Mouse (Mus musculus): ENCODE data around the gene Cemip2. TPM values are rescaled to one million over a fixed set of nuclear protein-coding genes. Genes with fewer than 3 reads are reported as not detected.

Gene Cemip2
- polyA plus RNA-seq (2012; rRNA removed): 0.58 TPM in 2 replicates

GRCm38 (mm10) chr19:21778147-21778917 lies at the start of gene Cemip2:
TSS of gene Cemip2 (plus strand) at chr19:21778342.
- H3K4me3 ChIP-seq (ENCODE audit: control insufficient read depth, low read depth, low read length): peak within 1 kb of the TSS; percentile 86
- no peaks in the 10 kb centered on the region for H3K36me3 ChIP-seq (ENCODE audit: control insufficient read depth, insufficient read depth, low read length)
- no peak within 1 kb of the TSS for H3K27ac ChIP-seq (ENCODE audit: control insufficient read depth, insufficient read depth, low read depth, low read length)
- H3K27me3 ChIP-seq (ENCODE audit: control insufficient read depth, insufficient read depth, low read length): no peaks in the 10 kb centered on the region
- H3K4me1 ChIP-seq (ENCODE audit: control insufficient read depth, insufficient read depth, low read length): peaks cover 11% of the 10 kb centered on the region
- TF ChIP-seq CTCF (IDR thresholded peaks at IDR 0.05; ENCODE audit: control insufficient read depth, insufficient read depth, insufficient replicate concordance, low read depth, low read length) (peak; percentile 15; the same call in 1 of the 2 replicates), POLR2A (IDR thresholded peaks at IDR 0.05; ENCODE audit: control insufficient read depth, low read depth, low read length) (peak; percentile 37; the same call in 1 of the 2 replicates)

DNA sequence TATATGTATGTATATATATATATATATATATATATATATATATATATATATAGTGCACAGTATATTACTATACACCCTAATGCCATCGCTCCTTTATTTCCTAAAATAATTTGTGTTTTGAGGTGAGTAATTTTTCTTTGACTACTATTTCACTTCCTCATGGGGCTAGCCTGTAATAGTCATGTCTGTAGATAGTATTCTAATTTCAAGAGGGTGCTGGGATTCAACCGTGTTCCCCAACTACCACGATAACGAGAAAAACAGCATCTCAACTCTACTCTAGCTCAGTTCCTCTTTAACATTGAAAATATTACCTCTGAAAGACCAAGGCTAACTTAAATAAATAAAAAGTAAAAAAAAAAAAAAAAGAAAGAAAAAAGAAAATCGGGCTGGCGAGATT lies 49.8 kb upstream of the Cemip2 start:
- no peak overlapping the region for H3K4me3 ChIP-seq (ENCODE audit: control insufficient read depth, low read depth, low read length)
- TF ChIP-seq CTCF (IDR thresholded peaks at IDR 0.05; ENCODE audit: control insufficient read depth, insufficient read depth, insufficient replicate concordance, low read depth, low read length) (no peak), POLR2A (IDR thresholded peaks at IDR 0.05; ENCODE audit: control insufficient read depth, low read depth, low read length) (no peak)
- no peak overlapping the region for H3K27ac ChIP-seq (ENCODE audit: control insufficient read depth, insufficient read depth, low read depth, low read length)
- H3K4me1 ChIP-seq (ENCODE audit: control insufficient read depth, insufficient read depth, low read length): 0 out of 2 replicates have a peak, but pooled peaks cover 3% of the 10 kb centered on the region
- no peaks in the 10 kb centered on the region for H3K27me3 ChIP-seq (ENCODE audit: control insufficient read depth, insufficient read depth, low read length)
- H3K36me3 ChIP-seq (ENCODE audit: control insufficient read depth, insufficient read depth, low read length): no peaks in the 10 kb centered on the region

- no peaks in the 10 kb centered on the region for H3K4me1 ChIP-seq (ENCODE audit: control insufficient read depth, insufficient read depth, low read length)
- H3K36me3 ChIP-seq (ENCODE audit: control insufficient read depth, insufficient read depth, low read length): no peaks in the 10 kb centered on the region
- no peak for TF ChIP-seq CTCF (IDR thresholded peaks at IDR 0.05; ENCODE audit: control insufficient read depth, insufficient read depth, insufficient replicate concordance, low read depth, low read length)
- TF ChIP-seq POLR2A (IDR thresholded peaks at IDR 0.05; ENCODE audit: control insufficient read depth, low read depth, low read length): no peak
- H3K4me3 ChIP-seq (ENCODE audit: control insufficient read depth, low read depth, low read length): no peak overlapping the region
- no peaks in the 10 kb centered on the region for H3K27me3 ChIP-seq (ENCODE audit: control insufficient read depth, insufficient read depth, low read length)
- H3K27ac ChIP-seq (ENCODE audit: control insufficient read depth, insufficient read depth, low read depth, low read length): no peak overlapping the region
Observed at GRCm38 (mm10) chr19:21731887-21732286, 46.3 kb upstream of the Cemip2 start.

- H3K4me1 ChIP-seq (ENCODE audit: control insufficient read depth, insufficient read depth, low read length): no peaks in the 10 kb centered on the region; the same call in 1 of the 2 replicates
- TF ChIP-seq POLR2A (IDR thresholded peaks at IDR 0.05; ENCODE audit: control insufficient read depth, low read depth, low read length): no peak
- no peak for TF ChIP-seq CTCF (IDR thresholded peaks at IDR 0.05; ENCODE audit: control insufficient read depth, insufficient read depth, insufficient replicate concordance, low read depth, low read length)
- H3K4me3 ChIP-seq (ENCODE audit: control insufficient read depth, low read depth, low read length): no peak overlapping the region
- no peaks in the 10 kb centered on the region for H3K27me3 ChIP-seq (ENCODE audit: control insufficient read depth, insufficient read depth, low read length)
- H3K36me3 ChIP-seq (ENCODE audit: control insufficient read depth, insufficient read depth, low read length): no peaks in the 10 kb centered on the region
- H3K27ac ChIP-seq (ENCODE audit: control insufficient read depth, insufficient read depth, low read depth, low read length): no peak overlapping the region
Observed at GRCm38 (mm10) chr19:21733176-21733575, 45.0 kb upstream of the Cemip2 start.

GRCm38 (mm10) chr19:21734112-21734511 lies 44.0 kb upstream of the Cemip2 start:
- no peaks in the 10 kb centered on the region for H3K27me3 ChIP-seq (ENCODE audit: control insufficient read depth, insufficient read depth, low read length)
- H3K27ac ChIP-seq (ENCODE audit: control insufficient read depth, insufficient read depth, low read depth, low read length): no peak overlapping the region
- no peak overlapping the region for H3K4me3 ChIP-seq (ENCODE audit: control insufficient read depth, low read depth, low read length)
- H3K4me1 ChIP-seq (ENCODE audit: control insufficient read depth, insufficient read depth, low read length): no peaks in the 10 kb centered on the region; the same call in 1 of the 2 replicates
- no peaks in the 10 kb centered on the region for H3K36me3 ChIP-seq (ENCODE audit: control insufficient read depth, insufficient read depth, low read length)
- TF ChIP-seq CTCF (IDR thresholded peaks at IDR 0.05; ENCODE audit: control insufficient read depth, insufficient read depth, insufficient replicate concordance, low read depth, low read length) (no peak), POLR2A (IDR thresholded peaks at IDR 0.05; ENCODE audit: control insufficient read depth, low read depth, low read length) (no peak)

DNA sequence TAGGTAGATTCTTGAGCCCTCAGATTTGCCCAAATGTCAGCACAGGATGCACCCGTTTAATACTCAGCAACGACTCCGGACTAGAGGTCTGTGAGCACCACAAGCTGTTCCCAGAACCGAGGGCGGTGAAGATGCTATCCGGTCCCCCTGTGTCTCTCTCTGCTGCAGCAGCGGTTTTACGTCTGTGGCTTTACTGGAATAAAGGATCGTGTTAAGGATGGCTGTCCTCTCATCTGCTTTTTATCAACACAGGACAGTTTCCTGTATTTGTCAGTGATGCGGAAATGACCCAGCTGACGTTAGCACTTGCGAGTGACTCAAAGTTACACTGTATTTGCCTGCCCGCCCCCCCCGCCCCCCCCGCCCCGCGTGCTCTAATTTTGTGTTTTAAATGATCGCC lies 40.7 kb upstream of the Cemip2 start:
- Histone ChIP-seq H3K27ac (ENCODE audit: control insufficient read depth, insufficient read depth, low read depth, low read length) (no peak overlapping the region), H3K27me3 (ENCODE audit: control insufficient read depth, insufficient read depth, low read length) (no peaks in the 10 kb centered on the region), H3K4me3 (ENCODE audit: control insufficient read depth, low read depth, low read length) (no peak overlapping the region), H3K4me1 (ENCODE audit: control insufficient read depth, insufficient read depth, low read length) (peaks cover 4% of the 10 kb centered on the region; the same call in 1 of the 2 replicates), H3K36me3 (ENCODE audit: control insufficient read depth, insufficient read depth, low read length) (no peaks in the 10 kb centered on the region)
- no peak for TF ChIP-seq CTCF (IDR thresholded peaks at IDR 0.05; ENCODE audit: control insufficient read depth, insufficient read depth, insufficient replicate concordance, low read depth, low read length)
- no peak for TF ChIP-seq POLR2A (IDR thresholded peaks at IDR 0.05; ENCODE audit: control insufficient read depth, low read depth, low read length)

- Histone ChIP-seq H3K27ac (ENCODE audit: control insufficient read depth, insufficient read depth, low read depth, low read length) (no peak overlapping the region), H3K4me1 (ENCODE audit: control insufficient read depth, insufficient read depth, low read length) (peaks cover 4% of the 10 kb centered on the region; the same call in 1 of the 2 replicates), H3K4me3 (ENCODE audit: control insufficient read depth, low read depth, low read length) (no peak overlapping the region; the same call in 1 of the 2 replicates), H3K27me3 (ENCODE audit: control insufficient read depth, insufficient read depth, low read length) (no peaks in the 10 kb centered on the region), H3K36me3 (ENCODE audit: control insufficient read depth, insufficient read depth, low read length) (no peaks in the 10 kb centered on the region)
- TF ChIP-seq POLR2A (IDR thresholded peaks at IDR 0.05; ENCODE audit: control insufficient read depth, low read depth, low read length) (no peak), CTCF (IDR thresholded peaks at IDR 0.05; ENCODE audit: control insufficient read depth, insufficient read depth, insufficient replicate concordance, low read depth, low read length) (no peak)
Observed at GRCm38 (mm10) chr19:21737881-21738590, 40.1 kb upstream of the Cemip2 start.
